Mouse (Mus musculus) layer of hippocampus, adult 9-11 months (tissue): ENCODE data around the gene Polr2i.
A peak's percentile ranks its signal among the peaks of the same experiment; 100 is the strongest.
"Not testable (repeated sequence)": the region's sequence is repeated elsewhere in the genome, so short reads cannot be mapped to it uniquely, and the experiment has no call there.

Experiments used
- DNase-seq: peaks from one replicate; pipeline ENCODE4 v3.0.0; 2022

Polr2i gene

DNA sequence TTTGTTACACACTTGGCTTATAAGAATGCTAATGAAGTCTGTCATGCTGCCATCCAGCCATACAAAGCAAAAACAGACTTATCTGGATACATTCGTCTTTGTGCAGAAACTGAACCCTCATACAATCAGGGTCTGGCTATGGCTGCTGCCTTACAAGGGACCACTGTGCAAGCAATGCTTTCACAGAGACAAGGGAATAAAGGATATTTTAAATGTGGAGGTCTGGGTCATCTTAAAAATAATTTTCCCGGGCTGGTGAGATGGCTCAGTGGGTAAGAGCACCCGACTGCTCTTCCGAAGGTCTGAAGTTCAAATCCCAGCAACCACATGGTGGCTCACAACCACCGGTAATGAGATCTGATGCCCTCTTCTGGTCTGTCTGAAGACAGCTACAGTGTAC, 25.4 kb upstream of the Polr2i start:
- DNase-seq: not testable (repeated sequence)

DNA sequence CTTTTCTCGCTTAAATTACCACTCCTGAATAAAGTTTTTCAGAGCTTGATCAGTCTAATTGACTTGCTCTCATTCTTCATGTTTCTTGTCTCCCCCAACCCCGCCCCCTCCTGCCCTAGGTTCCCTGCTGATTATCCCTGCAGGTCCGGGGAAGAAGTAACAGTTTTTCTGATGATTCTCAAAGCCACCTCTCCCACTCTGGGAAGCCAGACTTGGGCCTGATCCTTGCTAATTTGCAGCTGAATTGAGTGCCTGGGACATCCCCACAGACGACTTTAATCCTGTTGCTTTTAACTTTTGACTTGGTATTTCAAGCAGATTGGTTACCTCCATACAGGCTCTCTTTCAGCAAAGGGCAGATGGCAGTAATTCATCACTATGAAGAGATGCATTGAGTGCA, 20.7 kb upstream of the Polr2i start:
- DNase-seq: no peak

- no peak for DNase-seq
These were observed 17.9 kb upstream of the Polr2i start for GRCm38 (mm10) chr7:30213881-30214280.

- no peak for DNase-seq
These were observed 15.9 kb upstream of the Polr2i start for GRCm38 (mm10) chr7:30215875-30216274.

- DNase-seq: peak; percentile 64
These were observed 15.0 kb upstream of the Polr2i start for GRCm38 (mm10) chr7:30216723-30217151.

DNA sequence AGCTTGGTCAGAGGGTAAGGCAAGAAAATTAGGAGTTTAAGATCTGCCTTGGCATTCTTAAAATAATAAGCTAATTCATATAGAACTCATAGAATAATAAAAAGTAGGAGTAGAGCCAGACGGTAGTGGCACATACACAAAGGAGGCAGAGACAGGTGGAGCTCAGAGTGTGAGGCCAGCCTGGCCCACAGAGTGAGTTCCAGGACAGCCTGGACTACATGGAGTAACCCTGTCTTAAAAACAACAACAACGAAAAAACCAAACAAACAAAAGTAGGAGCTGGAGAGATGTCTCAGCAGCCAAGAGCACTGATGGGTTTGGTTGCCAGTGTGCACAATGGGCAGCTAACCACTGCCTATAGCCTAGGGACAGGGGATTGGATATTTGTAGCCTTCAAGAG, 14.5 kb upstream of the Polr2i start:
- DNase-seq: no peak

GRCm38 (mm10) chr7:30219293-30220007, 12.3 kb upstream of the Polr2i start:
- no peak for DNase-seq

GRCm38 (mm10) chr7:30220008-30220356, 11.8 kb upstream of the Polr2i start:
- no peak for DNase-seq

- DNase-seq: no peak
These were observed 10.3 kb upstream of the Polr2i start for GRCm38 (mm10) chr7:30221433-30221832.

DNA sequence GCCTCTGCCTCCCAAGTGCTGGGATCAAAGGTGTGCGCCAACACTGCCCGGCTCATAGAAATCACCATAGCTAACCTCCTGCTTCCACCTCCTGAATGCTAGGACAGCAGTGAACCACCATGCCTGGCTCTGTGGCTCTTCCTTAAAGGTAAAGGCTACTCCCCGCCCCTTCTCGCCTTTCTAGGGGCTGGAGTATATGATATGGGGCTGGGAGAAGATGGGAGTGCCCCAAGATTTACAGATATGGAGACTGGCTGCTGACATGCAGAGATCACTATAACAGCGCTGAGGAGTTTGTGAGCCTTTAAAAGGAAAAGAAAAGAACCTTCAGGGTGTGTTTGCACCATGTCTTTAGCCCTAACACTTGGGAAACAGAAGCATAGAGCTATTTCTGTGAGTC, 9.5 kb upstream of the Polr2i start:
- no peak for DNase-seq

GRCm38 (mm10) chr7:30224206-30224605, 7.5 kb upstream of the Polr2i start:
- no peak for DNase-seq

DNA sequence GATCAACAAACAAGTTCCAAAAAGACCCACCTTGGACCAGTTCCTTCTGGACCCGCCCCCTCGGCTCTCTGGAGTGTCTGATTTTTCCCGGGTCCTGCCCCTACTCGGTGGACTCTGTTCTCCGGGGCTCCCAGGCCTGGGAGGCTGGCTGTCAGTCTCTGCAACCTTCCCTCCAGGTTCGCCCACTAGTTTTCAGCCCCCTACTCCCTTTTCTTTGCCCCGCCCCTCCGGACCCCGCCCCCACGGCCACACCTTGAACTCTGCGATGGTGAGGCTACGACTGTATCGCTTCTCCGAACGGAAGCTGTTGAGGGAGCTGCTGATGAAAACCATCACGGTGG, 450 bp upstream of the Polr2i start:
- peak; percentile 15 for DNase-seq

DNA sequence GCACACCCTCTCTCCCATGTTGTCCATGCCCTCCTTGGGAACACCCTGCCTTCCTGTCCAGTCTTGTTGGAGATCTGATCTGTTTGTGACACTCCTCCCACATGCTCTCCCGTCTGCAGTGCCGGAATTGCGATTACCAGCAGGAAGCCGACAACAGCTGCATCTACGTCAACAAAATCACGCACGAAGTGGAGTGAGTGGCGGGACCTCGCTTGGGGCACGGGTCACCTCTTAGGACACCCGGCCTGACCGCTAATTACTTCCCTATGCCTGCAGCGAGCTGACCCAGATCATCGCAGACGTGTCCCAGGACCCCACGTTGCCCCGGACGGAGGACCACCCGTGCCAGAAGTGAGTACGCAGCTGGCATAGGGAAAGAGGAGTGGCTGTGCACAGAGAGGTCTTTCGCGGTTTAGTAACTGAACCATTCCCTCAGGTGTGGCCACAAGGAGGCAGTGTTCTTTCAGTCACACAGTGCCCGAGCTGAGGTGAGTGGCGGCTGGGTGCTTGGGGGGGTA, 942 bp downstream of the Polr2i start:
- DNase-seq: peak; percentile 45

DNA sequence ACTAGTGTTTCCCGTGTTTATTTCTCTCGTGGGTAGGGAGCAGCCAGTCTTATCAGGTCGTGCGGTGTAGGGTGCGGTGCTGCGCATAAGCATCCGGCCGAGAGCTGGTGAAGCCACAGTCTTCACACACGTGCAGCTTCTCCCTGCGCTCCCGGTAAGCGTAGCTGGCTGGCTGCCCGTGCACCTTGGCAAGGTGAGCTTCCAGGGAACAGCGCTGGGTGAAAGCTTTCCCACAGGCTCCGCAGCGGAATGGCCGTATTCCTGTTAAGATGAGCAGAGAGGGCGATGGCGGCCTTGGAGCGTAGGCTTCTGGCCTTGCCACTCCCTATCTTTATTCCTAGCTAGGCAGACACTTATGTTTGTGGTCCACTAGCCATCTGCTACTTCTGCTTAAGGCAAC, 1.6 kb downstream of the Polr2i start:
- DNase-seq: peak; percentile 19

DNA sequence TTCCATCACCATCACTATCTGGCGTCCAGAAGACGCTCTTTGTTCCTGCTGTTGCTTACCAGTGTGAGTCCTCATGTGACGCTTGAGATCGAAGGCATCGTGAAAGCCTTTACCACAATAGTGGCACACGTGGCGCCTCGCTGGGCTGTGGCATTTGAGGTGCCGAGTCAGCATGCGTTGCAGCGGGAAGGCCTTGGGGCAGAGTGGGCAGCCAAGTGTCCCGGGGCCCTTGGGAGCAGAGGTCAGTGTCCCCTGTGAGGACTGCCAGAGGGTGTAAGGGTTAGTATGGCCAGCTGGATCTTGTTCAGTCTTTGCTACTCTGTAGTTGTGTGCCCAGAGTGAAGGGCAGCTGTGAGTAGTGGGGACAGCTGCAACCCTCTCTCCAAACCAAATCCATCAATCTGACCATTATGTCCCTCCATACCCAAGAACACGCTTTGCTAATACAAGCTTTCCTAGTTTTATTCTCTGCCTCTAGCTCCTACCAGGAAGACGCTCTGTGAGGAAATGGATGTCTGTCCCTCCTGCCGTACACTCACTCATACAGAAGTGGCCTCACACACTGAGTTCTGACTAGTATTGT, 2.6 kb downstream of the Polr2i start:
- DNase-seq: no peak

- DNase-seq: no peak
These were observed 3.3 kb downstream of the Polr2i start for GRCm38 (mm10) chr7:30235091-30235490.

GRCm38 (mm10) chr7:30235625-30236024, 3.9 kb downstream of the Polr2i start, which contains the start of gene Ovol3:
TSS of gene Ovol3 (minus strand) at chr7:30235725.
- DNase-seq: no peak

DNA sequence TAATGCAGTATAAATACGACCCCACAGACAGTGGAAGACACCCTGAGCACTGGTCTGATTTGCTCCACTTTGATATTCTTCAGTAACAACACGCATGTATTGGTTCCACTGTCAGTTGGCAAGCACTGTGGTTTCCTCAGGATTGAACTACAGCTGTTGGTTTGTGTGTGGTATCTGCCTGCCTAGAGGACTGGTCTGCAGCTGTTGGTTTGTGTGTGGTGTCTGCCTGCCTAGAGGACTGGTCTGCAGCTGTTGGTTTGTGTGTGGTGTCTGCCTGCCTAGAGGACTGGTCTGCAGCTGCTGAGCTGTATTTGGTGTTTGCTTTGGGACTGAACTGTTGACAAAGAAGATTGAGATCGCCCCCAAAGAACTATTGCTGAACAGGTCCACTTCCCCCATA, 5.6 kb downstream of the Polr2i start:
- DNase-seq: not testable (repeated sequence)

DNA sequence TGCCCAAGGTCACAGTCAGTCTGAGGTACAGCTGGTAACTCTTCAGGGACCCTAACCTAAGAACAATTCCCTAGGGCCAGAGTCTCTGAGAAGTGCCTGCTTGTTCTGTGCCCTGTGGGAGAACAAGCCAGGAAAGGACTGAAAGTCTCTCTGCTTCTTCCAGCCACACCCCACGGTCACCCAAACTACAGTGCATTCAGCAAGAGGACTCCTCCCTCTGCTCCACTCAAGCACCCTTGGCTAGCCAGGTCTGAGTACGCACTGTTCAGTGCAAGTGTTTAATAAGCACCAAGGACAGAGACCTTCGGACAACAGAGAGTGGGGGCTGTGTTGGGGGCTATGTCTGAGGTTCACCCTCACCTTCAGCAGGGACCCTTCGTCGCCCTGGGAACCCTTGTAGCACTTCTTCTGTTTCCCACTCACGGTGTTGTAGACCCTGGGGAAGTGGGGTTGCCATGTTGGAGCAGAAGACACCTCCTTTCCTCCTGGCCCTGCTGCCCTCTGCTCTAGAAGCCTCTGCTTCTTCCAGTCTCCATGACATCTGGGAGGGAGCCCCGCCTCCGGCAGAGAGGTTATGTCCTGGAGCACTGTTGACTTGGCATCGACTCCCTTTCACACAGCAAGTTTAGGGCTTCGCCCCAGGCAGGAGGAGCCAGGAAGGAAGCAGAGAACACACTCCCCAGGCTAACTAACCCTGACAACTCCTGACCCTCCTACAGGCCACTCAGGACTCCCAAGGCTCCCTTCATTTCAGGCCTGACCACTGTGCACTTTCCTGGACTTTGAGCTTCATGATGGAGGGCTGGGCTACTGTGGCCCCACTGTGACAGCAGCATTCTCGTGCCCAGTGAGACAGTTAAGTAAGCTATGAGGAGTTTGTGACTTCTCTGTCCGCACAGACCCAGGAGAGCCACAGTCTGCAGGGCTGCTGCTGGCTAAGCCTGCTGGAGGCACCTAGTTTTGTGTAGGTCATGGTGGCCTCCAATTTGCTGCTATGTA, 20.5 kb downstream of the Polr2i start:
- DNase-seq: no peak

- DNase-seq: no peak
These were observed 33.3 kb downstream of the Polr2i start for GRCm38 (mm10) chr7:30265041-30265440.

DNA sequence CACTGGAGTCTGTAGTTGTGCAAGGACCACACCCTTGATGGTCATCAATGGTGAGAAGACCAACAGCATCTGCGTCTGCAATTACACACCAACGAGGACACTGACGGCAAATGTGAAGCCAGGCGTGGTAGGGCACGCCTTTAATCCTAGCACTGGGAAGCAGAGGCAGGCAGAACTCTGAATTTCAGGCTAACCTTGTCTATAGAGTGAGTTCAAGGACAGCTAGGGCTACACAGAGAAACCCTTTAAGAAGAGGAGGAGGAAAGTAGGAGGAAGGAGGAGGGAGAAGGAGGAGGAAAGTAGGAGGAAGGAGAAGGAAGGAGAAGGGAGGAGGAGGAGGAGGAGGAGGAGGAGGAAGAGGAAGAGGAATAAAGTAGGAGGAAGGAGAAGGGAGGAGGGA, 33.8 kb downstream of the Polr2i start:
- DNase-seq: no peak

DNA sequence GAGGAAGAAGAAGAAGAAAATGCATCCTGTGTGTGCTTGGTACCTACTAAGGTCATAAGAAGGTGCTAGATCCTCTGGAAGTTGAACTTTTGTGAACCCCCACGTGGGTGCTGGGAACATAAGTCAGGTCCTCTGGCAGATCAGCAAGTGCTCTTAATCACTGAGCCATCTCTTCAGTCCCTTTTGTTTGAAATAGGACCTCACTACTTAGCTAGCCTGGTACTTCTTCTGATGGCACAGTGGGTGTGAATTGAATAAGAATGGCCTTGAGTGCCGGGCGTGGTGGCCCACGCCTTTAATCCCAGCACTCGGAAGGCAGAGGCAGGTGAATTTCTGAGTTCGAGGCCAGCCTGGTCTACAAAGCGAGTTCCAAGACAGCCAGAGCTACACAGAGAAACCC, 34.2 kb downstream of the Polr2i start:
- DNase-seq: no peak

DNA sequence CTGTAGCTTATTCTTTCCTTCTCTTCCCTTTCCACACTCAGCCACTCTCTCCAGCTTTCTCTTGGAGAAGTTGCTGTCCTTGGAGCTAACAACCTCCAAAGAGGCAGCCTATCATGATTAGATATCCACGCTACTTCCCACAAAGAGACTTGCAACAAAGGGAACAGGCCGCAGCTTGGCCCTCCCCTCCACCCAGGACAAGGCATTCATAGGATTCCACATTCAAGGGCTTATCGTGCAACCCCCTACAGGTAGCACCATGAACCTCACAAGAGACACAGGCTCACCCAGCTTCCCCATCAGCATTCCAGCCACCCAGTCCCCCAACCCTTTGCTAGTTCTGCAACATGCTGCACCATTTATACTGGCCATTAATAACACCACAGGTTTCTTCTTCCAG, 35.0 kb downstream of the Polr2i start:
- no peak for DNase-seq

DNA sequence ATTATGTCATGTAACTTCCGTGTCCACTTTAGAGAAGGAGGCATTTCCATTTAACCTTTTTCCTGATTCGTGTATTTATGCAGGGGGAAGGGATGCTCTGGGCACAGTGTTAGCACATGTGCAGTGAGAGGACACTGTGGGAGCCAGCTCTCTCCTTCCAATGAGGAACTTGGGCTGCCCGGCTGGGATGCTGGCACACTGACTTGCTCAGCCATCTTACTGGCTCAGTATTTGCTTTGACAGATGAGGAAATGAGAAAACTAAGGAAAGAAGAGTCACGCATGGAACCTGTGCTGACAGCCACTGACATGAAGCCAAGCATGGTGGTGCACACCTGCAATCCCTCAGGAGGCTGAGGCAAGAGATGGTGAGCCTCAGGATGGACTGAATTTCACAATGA, 37.9 kb downstream of the Polr2i start:
- DNase-seq: no peak
